29 mouse cellular contexts compared by ENCODE assay signal in the genomic region with DNA sequence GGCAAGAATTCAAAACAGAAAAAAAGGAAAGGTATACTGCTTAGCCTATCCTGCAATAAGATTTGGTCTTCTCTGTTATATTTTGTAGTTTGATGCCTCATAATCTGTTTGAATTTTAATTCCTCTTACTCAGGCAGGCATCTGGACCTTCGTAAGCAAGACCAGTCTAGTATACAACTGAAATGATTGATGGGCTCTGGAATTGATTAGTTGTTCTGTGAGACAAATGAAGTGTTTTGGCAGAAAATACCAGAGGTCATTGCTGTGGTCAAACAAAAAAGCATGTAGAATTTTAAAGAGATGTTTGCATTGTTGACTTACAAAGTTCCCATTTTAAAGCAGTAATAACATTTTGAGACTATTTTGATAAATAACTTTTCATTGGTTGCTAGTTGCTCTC. TPM values are rescaled to one million over a fixed set of nuclear protein-coding genes. Genes with fewer than 3 reads are reported as not detected.
DNase-seq lines count a peak whose midpoint lies in the region; ATAC-seq and TF ChIP-seq lines count a peak whose summit lies in the region.
"Had no signal": no experiment of that assay in that cellular context is flagged by ENCODE, and none has a peak within 500 bp of the region (broad histone marks: within the 10 kb centered on the region; RNA-seq: fewer than 3 reads in every experiment).

No protein-coding gene starts in this region.

- 19% methylated on average over 1 of the region's 1 CpGs for WGBS in hindbrain, embryonic 11.5 days
- WGBS in hindbrain, embryonic 16.5 days, result 42% methylated on average over 1 of the region's 1 CpGs
- 37% methylated on average over 1 of the region's 1 CpGs for WGBS in lung, embryonic 14.5 days

- no peak overlapping the region for H3K27ac ChIP-seq in hindbrain, embryonic 11.5 days (ENCODE audit: low read depth, low read length)
- H3K27ac ChIP-seq in hindbrain, embryonic 16.5 days (ENCODE audit: low read depth, low read length), result no peak overlapping the region
- H3K27ac ChIP-seq in lung, embryonic 14.5 days (ENCODE audit: low read depth), result no peak overlapping the region
- H3K27ac ChIP-seq: embryonic facial prominence, embryonic 13.5 days; heart, adult 2 months; intestine, embryonic 15.5 days; layer of hippocampus, adult 2 months; left cerebral cortex, adult 2 months; limb, embryonic 13.5 days; liver, embryonic 13.5 days had no signal

- no peak overlapping the region for H3K4me2 ChIP-seq in hindbrain, embryonic 11.5 days (replicated peaks; ENCODE audit: low read depth, low read length)
- no peak overlapping the region for H3K4me2 ChIP-seq in hindbrain, embryonic 16.5 days (ENCODE audit: low read length)
- no peak overlapping the region for H3K4me2 ChIP-seq in lung, embryonic 14.5 days
- H3K4me2 ChIP-seq: embryonic facial prominence, embryonic 13.5 days; heart, embryonic 12.5 days; intestine, embryonic 15.5 days; limb, embryonic 13.5 days; liver, embryonic 13.5 days had no signal

- ATAC-seq in hindbrain, embryonic 11.5 days (ENCODE audit: low FRiP score), result no peak
- ATAC-seq in hindbrain, embryonic 16.5 days, result no peak
- no peak for ATAC-seq in lung, embryonic 14.5 days (ENCODE audit: insufficient read depth)
- ATAC-seq: activated CD4-positive, CD25-positive, alpha-beta regulatory T cell, adult 4 months; CD4-positive, CD25-positive, alpha-beta regulatory T cell, adult 4 months; intestine, embryonic 15.5 days had no signal

- H3K27me3 ChIP-seq in hindbrain, embryonic 11.5 days (ENCODE audit: control insufficient read depth, insufficient read depth, low read length), result no peaks in the 10 kb centered on the region
- H3K27me3 ChIP-seq in hindbrain, embryonic 16.5 days (replicated peaks; ENCODE audit: control insufficient read depth, insufficient read depth, low read length), result no peaks in the 10 kb centered on the region
- H3K27me3 ChIP-seq in lung, embryonic 14.5 days (ENCODE audit: insufficient read depth, low read length), result no peaks in the 10 kb centered on the region
- H3K27me3 ChIP-seq: embryonic facial prominence, embryonic 13.5 days; heart, embryonic 12.5 days; hindbrain, embryonic 13.5 days; intestine, embryonic 15.5 days; limb, embryonic 13.5 days; liver, embryonic 13.5 days; midbrain, embryonic 15.5 days; neural tube, embryonic 15.5 days had no signal

- no peaks in the 10 kb centered on the region for H3K36me3 ChIP-seq in hindbrain, embryonic 11.5 days (ENCODE audit: control insufficient read depth, insufficient read depth, low read length)
- no peaks in the 10 kb centered on the region for H3K36me3 ChIP-seq in hindbrain, embryonic 16.5 days (ENCODE audit: control insufficient read depth, insufficient read depth, low read length)
- H3K36me3 ChIP-seq in lung, embryonic 14.5 days (ENCODE audit: insufficient read depth), result no peaks in the 10 kb centered on the region
- H3K36me3 ChIP-seq: embryonic facial prominence, embryonic 13.5 days; heart, embryonic 12.5 days; hindbrain, embryonic 13.5 days; intestine, embryonic 15.5 days; limb, embryonic 13.5 days; liver, embryonic 13.5 days; midbrain, embryonic 15.5 days; neural tube, embryonic 15.5 days had no signal

- H3K4me3 ChIP-seq in hindbrain, embryonic 11.5 days (ENCODE audit: low read depth, low read length), result no peak overlapping the region
- H3K4me3 ChIP-seq in hindbrain, embryonic 16.5 days (ENCODE audit: low read length), result no peak overlapping the region
- H3K4me3 ChIP-seq in lung, embryonic 14.5 days (ENCODE audit: low read depth, low read length), result no peak overlapping the region
- H3K4me3 ChIP-seq: embryonic facial prominence, embryonic 13.5 days; heart, adult 2 months; heart, embryonic 12.5 days; hindbrain, embryonic 13.5 days; intestine, embryonic 15.5 days; layer of hippocampus, adult 2 months; left cerebral cortex, adult 2 months; limb, embryonic 13.5 days; liver, embryonic 13.5 days; midbrain, embryonic 15.5 days; neural tube, embryonic 15.5 days had no signal

- TF ChIP-seq CTCF in lung, embryonic 14.5 days (IDR thresholded peaks at IDR 0.05; ENCODE audit: low read depth), result no peak

- DNase-seq in hindbrain, embryonic 11.5 days (ENCODE audit: low spot score), result peak; percentile 22
- DNase-seq in lung, embryonic 14.5 days, result peak; percentile 34
- no peak for DNase-seq in lung, postnatal 36 days
- DNase-seq in adipocyte (ENCODE audit: low spot score), result peak; percentile 33
- peak; percentile 16 for DNase-seq in retina, embryonic 14.5 days (ENCODE audit: low spot score)
- DNase-seq in adrenal gland, postnatal 10 days, result no peak
- DNase-seq: adrenal gland, adult 8-10 months; cerebellum, adult 11 months; cerebellum, adult 9-11 months; heart, adult 2 months; kidney, adult 2 months; kidney, postnatal 36 days; liver, embryonic 13.5 days; right cerebral cortex, adult 18-20 months; spleen, adult 18-20 months; thymus, adult 18-20 months; thymus, postnatal 25 days had no signal

- no peak overlapping the region for H3K9ac ChIP-seq in hindbrain, embryonic 11.5 days (ENCODE audit: low read depth, low read length)
- H3K9ac ChIP-seq in hindbrain, embryonic 16.5 days (ENCODE audit: low read depth, low read length), result no peak overlapping the region
- H3K9ac ChIP-seq in lung, embryonic 14.5 days, result no peak overlapping the region
- H3K9ac ChIP-seq: embryonic facial prominence, embryonic 13.5 days; heart, embryonic 12.5 days; hindbrain, embryonic 13.5 days; intestine, embryonic 15.5 days; limb, embryonic 13.5 days; liver, embryonic 13.5 days; midbrain, embryonic 15.5 days; neural tube, embryonic 15.5 days had no signal

- H3K9me3 ChIP-seq in hindbrain, embryonic 11.5 days (ENCODE audit: control insufficient read depth, low read length), result no peaks in the 10 kb centered on the region
- no peaks in the 10 kb centered on the region for H3K9me3 ChIP-seq in hindbrain, embryonic 16.5 days (ENCODE audit: control insufficient read depth, low read length)
- H3K9me3 ChIP-seq in lung, embryonic 14.5 days (ENCODE audit: low read depth, low read length), result no peaks in the 10 kb centered on the region
- H3K9me3 ChIP-seq: embryonic facial prominence, embryonic 13.5 days; heart, embryonic 12.5 days; hindbrain, embryonic 13.5 days; intestine, embryonic 15.5 days; limb, embryonic 13.5 days; liver, embryonic 13.5 days; midbrain, embryonic 15.5 days; neural tube, embryonic 15.5 days had no signal

- H3K4me1 ChIP-seq in hindbrain, embryonic 11.5 days (replicated peaks; ENCODE audit: control insufficient read depth, insufficient read depth, low read length), result no peaks in the 10 kb centered on the region; the same call in none of the 2 replicates
- H3K4me1 ChIP-seq in hindbrain, embryonic 16.5 days (ENCODE audit: control insufficient read depth, insufficient read depth, low read depth, low read length), result peaks cover 3% of the 10 kb centered on the region
- no peaks in the 10 kb centered on the region for H3K4me1 ChIP-seq in lung, embryonic 14.5 days (ENCODE audit: insufficient read depth)
- H3K4me1 ChIP-seq: embryonic facial prominence, embryonic 13.5 days; heart, embryonic 12.5 days; intestine, embryonic 15.5 days; liver, embryonic 13.5 days had no signal

RNA-seq across cellular contexts. Expression of a gene that starts 46.8 kb away (rescaled TPM):
- 70.9 and 79.9 TPM in 2 replicates for polyA plus RNA-seq in hindbrain, embryonic 11.5 days (2014; fragmentation: Nextera tagmentation; extraction: Ambion mirVana)
- 85.7 and 101 TPM in 2 replicates for polyA plus RNA-seq in hindbrain, embryonic 16.5 days (2015; fragmentation: Nextera tagmentation; extraction: Ambion mirVana)
- polyA plus RNA-seq in lung, embryonic 14.5 days (2014; fragmentation: Nextera tagmentation; extraction: Ambion mirVana), result 83.5 and 88.0 TPM in 2 replicates
- total RNA-seq in adrenal gland, postnatal 10 days (2021), result 10 to 100 TPM; 76.9 to 83.9 TPM

Comparison
In these comparisons a context has a peak if more than half of its experiments do, and no peak if none do; other contexts are left out.
1. DNase-seq: peak in hindbrain, embryonic 11.5 days (single experiment), lung, embryonic 14.5 days (single experiment), adipocyte (single experiment) and retina, embryonic 14.5 days (single experiment); none in lung, postnatal 36 days (single experiment) and adrenal gland, postnatal 10 days (single experiment).